Mouse (Mus musculus) lung, embryonic 15.5 days (tissue): ENCODE results near the gene Bckdha. TPM values are rescaled to one million over a fixed set of nuclear protein-coding genes. Genes with fewer than 3 reads are reported as not detected.

Experiments
- ATAC-seq: fragments of 200-750 bp; cut with Nextera tagmentation; 2 replicates; pipeline ENCODE4 v1.8.0; 2017; ENCODE audit warnings: moderate number of reproducible peaks, borderline replicate concordance; ENCODE audit not compliant: low FRiP score, low TSS enrichment; ENCODE audit errors: extremely low read depth
- H3K27ac ChIP-seq: fragments of 300-500 bp; sonication (generic); 2 replicates; pipeline ENCODE4 v1.5.1; 2015; ENCODE audit warnings: moderate library complexity, mild to moderate bottlenecking, inconsistent platforms
- H3K27me3 ChIP-seq: fragments of 300-500 bp; sonication (generic); 2 replicates; pipeline ENCODE4 v1.6.1; 2015; ENCODE audit warnings: inconsistent platforms
- H3K36me3 ChIP-seq: fragments of 300-500 bp; sonication (generic); 2 replicates; pipeline ENCODE4 v1.6.1; 2015; ENCODE audit warnings: inconsistent platforms
- H3K4me1 ChIP-seq: fragments of 300-500 bp; sonication (generic); 2 replicates; pipeline ENCODE4 v1.6.1; 2015; ENCODE audit warnings: inconsistent platforms
- H3K4me2 ChIP-seq: fragments of 300-500 bp; sonication (generic); 2 replicates; pipeline ENCODE4 v1.6.1; 2015; ENCODE audit warnings: inconsistent platforms, mild to moderate bottlenecking, moderate library complexity
- H3K4me3 ChIP-seq: fragments of 300-500 bp; sonication (generic); 2 replicates; pipeline ENCODE4 v1.5.1; 2015; ENCODE audit warnings: mild to moderate bottlenecking, inconsistent platforms
- H3K9ac ChIP-seq: fragments of 300-500 bp; sonication (generic); 2 replicates; pipeline ENCODE4 v1.6.1; 2015; ENCODE audit warnings: inconsistent platforms
- H3K9me3 ChIP-seq: fragments of 300-500 bp; sonication (generic); 2 replicates; pipeline ENCODE4 v1.6.1; 2016; ENCODE audit warnings: inconsistent platforms
- WGBS: fragments of 180-500 bp; shearing (Covaris S2); methylation state at CpG from one replicate; pipeline ENCODE4 v1.1.7; 2015; 5-methylcytosine and 5-hydroxymethylcytosine counted together
- polyA plus RNA-seq: library from polyadenylated mRNA; unstranded; fragments of >200 nt; fragmentation: Nextera tagmentation; extraction: Ambion mirVana; gene quantifications from 2 replicates; pipeline ENCODE4 v1.2.1, GENCODE M21; 2015

Gene Bckdha
- polyA plus RNA-seq, 1 experiment from 2014 or later = 57.0 TPM

DNA sequence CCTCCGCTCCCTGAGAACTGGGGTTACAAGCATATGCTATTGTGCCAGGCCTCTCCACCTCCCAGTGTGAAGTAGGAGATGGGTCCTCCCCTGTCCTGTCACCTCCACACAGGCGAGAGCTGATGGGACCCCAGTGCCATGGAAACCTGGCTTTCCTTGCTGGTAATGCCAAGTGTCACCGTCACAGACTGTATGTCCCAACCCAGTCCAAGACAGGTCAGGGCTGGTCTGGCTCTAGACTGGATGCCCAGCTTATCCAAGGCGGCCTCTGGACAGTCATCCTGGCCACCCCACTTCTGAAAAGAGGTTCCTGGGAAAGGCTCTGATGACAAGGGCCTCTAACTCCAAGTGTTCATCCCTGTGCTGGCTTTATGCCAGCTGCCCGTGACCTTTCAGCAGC is 21.7 kb downstream of the Bckdha start:
- H3K36me3 ChIP-seq = peaks cover 3% of the 10 kb centered on the region; the same call in 1 of the 2 replicates
- 81% methylated on average over 5 of the region's 5 CpGs for WGBS
- H3K4me1 ChIP-seq = no peaks in the 10 kb centered on the region
- H3K4me2 ChIP-seq = no peak overlapping the region
- H3K27ac ChIP-seq = no peak overlapping the region
- no peaks in the 10 kb centered on the region for H3K27me3 ChIP-seq
- no peak overlapping the region for H3K4me3 ChIP-seq
- ATAC-seq = no peak
- no peaks in the 10 kb centered on the region for H3K9me3 ChIP-seq
- H3K9ac ChIP-seq = no peak overlapping the region

DNA sequence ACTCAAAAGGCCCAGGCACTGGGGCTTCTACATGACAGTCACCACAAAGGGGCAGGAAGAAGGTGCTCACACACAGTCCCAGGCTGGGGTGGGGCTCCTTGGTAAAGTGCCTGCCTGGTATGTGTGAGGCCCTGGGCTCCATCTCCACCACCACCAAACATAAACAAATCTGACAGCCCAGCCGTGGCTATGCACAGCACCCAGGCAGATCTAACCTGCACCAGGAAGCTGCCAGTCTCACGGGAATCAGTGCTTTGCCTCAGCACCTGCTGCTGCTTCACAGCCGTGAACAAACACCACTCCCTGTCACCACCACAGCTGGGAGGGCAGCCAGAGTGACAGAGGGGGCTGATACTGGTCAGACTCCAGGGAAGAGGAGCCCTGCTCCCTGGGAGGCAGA is 22.4 kb downstream of the Bckdha start:
- Histone ChIP-seq H3K9ac (no peak overlapping the region), H3K27ac (no peak overlapping the region), H3K27me3 (no peaks in the 10 kb centered on the region), H3K36me3 (peaks cover 3% of the 10 kb centered on the region; the same call in 1 of the 2 replicates), H3K4me1 (no peaks in the 10 kb centered on the region), H3K4me2 (no peak overlapping the region), H3K9me3 (no peaks in the 10 kb centered on the region), H3K4me3 (no peak overlapping the region)
- 26% methylated on average over 3 of the region's 3 CpGs for WGBS
- no peak for ATAC-seq

DNA sequence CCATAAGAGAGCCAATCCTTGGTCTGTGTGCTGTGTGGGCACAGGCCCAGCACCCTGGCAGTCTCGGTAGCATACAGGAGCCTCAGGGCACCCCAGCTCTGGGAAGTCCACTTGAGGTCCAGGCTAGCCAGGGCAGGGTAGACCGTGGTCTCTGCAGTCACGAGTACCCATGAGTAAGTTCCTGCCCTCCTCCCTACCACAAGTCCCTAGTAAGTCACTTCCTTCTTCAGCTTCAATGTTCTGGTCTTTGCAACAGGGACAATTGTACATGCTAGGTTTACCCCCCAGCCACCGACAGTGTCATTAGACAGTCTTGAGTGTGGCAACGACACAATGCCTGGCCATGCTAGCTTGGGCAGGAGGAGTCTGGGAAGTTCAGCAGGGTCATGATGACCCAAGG is 26.1 kb downstream of the Bckdha start:
- Histone ChIP-seq H3K4me3 (no peak overlapping the region), H3K9me3 (no peaks in the 10 kb centered on the region), H3K27me3 (no peaks in the 10 kb centered on the region), H3K36me3 (peaks cover 3% of the 10 kb centered on the region; the same call in 1 of the 2 replicates), H3K4me1 (peaks cover 13% of the 10 kb centered on the region), H3K4me2 (no peak overlapping the region), H3K9ac (no peak overlapping the region), H3K27ac (no peak overlapping the region)
- 86% methylated on average over 5 of the region's 5 CpGs for WGBS
- no peak for ATAC-seq

DNA sequence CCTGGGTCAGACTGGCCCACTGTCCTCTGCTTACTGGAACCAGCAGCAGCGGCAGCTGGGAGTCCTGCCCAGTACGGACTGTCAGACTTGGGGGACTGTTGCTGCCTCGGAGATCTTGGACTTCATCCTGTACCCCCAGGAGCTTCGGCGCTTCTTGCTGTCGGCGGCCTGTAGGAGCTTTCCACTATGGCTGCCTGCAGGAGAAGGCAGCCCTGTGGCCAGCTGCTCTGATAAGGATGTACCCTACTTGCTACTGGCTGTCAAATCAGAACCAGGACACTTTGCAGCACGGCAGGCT is 30.5 kb downstream of the Bckdha start:
- no peaks in the 10 kb centered on the region for H3K27me3 ChIP-seq
- H3K9ac ChIP-seq = peak overlapping the region; percentile 46
- H3K4me1 ChIP-seq = peaks cover 28% of the 10 kb centered on the region
- H3K4me3 ChIP-seq = peak overlapping the region; percentile 45
- ATAC-seq = no peak
- H3K9me3 ChIP-seq = no peaks in the 10 kb centered on the region
- no peak overlapping the region for H3K27ac ChIP-seq
- peaks cover 3% of the 10 kb centered on the region; the same call in 1 of the 2 replicates for H3K36me3 ChIP-seq
- 42% methylated on average over 8 of the region's 8 CpGs for WGBS
- H3K4me2 ChIP-seq = peak overlapping the region; percentile 91

DNA sequence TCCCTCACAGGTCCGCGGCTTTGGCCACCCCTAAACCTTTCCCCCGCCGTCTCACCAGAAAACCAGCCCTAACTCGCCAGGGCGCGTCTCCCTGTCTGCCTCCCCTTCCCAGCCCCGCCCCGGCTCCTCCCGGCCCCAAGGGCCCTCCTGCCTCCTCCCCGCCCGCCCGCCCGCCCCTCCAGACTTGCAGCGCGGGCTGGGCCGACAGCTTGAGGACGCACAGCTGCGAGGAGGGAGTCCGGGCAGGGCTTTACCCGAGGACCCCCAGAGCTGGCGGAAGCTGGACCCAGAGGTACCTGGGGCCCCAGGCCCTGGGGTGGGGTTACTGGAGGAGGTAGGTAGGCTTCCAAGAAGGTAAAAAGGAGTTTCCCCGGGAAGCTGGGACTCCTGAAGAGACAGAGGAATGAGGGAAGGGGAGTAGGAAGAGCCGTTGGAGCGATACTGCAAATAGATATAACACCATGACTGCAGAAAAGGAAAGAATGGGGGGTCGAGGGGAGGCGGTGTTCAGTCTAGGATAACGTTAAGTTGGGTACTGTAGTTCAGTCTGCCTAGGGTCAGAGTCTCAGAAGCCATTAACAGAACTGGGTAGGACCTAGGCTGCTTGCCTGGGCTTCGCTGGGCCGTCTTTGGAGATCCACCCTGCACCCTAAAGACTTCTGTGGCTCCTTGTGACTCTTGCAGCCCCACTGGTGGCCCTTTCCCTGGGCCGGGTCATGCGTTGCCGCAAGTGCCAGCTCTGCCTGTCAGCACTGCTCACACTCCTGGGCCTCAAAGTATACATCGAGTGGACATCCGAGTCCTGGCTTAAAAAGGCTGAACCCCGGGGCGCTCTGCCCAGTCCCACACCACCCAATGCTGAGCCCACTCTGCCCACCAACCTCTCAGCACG is 31.1 kb downstream of the Bckdha start:
- Histone ChIP-seq H3K4me1 (peaks cover 28% of the 10 kb centered on the region), H3K9ac (peak overlapping the region; percentile 46), H3K36me3 (no peaks in the 10 kb centered on the region; the same call in 1 of the 2 replicates), H3K4me2 (peak overlapping the region; percentile 91), H3K9me3 (no peaks in the 10 kb centered on the region), H3K27ac (peak overlapping the region; percentile 74), H3K4me3 (peak overlapping the region; percentile 45), H3K27me3 (no peaks in the 10 kb centered on the region)
- 10% methylated on average over 38 of the region's 38 CpGs for WGBS
- peak; percentile 87 for ATAC-seq

DNA sequence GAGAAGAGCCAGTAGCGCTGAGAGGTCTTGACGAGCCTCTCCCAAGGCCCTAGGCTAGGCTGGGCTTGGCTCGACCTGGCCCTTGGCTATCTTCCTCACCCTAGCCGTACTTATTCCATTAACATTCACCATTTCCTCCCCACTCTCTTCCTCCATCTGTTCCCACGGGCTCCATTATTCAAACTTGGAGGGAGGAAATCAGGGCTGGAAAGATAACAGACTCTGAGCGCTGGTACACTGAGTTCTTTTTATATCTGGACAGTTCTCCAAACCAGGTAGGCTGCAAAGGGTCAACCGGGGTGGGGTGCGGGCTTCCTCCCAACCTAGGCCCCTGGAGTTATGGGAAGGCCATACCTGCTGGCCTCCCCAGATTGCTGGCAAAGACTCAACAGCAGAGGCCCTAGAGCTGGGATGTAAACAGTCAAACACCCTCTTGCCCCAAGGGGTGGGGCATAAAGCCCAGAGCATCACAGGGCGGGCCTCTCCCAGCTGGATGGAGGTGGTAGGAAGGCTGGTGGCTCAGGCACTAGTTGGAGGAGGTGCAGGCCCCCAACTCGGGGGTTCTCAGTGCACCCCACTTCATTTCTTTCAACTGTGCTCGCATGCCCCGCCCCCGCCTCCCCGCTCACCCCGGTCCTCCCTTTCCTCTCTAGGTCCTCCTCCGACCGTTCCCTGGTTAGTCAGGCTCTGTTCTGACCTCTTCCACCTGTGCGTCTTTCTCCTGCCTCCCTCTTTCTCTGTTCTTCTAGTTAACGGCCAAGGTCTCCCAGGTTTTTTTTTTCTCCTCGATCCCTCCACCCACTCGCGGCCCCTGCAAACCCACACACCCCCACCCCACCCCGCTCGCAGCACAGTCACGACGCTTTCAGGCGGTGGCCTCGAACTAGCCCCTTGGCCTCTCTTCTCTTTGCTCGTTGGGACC is 32.0 kb downstream of the Bckdha start, which contains the start of gene B3gnt8:
B3gnt8 (plus strand) TSS at position 146 of the 922 bp plus-strand sequence.
- H3K4me1 ChIP-seq = peaks cover 28% of the 10 kb centered on the region
- H3K27ac ChIP-seq = peak within 1 kb of the TSS; percentile 74
- 9% methylated on average over 29 of the region's 29 CpGs for WGBS
- H3K9ac ChIP-seq = peak within 1 kb of the TSS; percentile 46
- ATAC-seq = peak; percentile 32; the same call in 1 of the 2 replicates
- no peaks in the 10 kb centered on the region for H3K9me3 ChIP-seq
- peaks cover 4% of the 10 kb centered on the region; the same call in 1 of the 2 replicates for H3K36me3 ChIP-seq
- peak within 1 kb of the TSS; percentile 45 for H3K4me3 ChIP-seq
- no peaks in the 10 kb centered on the region for H3K27me3 ChIP-seq
- H3K4me2 ChIP-seq = peak within 1 kb of the TSS; percentile 91

DNA sequence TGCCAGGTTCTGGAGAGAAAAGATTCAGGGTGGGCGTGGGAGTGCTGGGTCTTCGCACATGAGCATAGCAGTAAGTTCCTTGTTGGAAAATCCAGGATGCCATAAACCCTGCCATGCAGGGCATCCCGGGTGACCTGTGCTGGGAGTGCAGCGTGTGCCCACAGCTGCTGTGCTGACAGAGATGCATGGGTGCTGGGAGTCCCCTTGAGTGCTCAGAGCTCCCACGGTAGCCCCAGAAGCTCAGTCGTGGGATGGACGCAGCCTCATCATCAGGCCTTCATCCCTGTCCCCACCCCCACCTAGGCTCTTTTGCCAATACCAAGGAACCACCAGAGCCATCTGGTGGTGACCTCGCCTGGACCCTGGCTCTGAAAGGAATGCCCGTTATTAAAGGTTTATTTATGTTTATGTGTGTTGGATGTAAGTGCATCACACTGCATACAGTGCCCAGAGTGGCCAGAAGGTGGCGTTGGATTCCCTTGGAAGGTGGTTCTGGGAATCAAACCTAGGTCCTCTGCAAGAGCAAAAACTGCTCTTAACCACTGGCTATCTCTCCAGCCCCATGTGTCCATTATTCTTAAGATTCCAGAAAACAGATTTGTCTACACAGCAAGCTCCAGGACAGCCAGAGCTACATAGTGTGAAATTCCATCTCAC is 33.1 kb downstream of the Bckdha start:
- WGBS = 75% methylated on average over 10 of the region's 10 CpGs
- Histone ChIP-seq H3K36me3 (peaks cover 4% of the 10 kb centered on the region; the same call in 1 of the 2 replicates), H3K9me3 (no peaks in the 10 kb centered on the region), H3K4me3 (no peak overlapping the region), H3K27me3 (no peaks in the 10 kb centered on the region), H3K4me1 (peaks cover 28% of the 10 kb centered on the region), H3K4me2 (no peak overlapping the region), H3K27ac (peak overlapping the region; percentile 74; the same call in 1 of the 2 replicates), H3K9ac (no peak overlapping the region)
- ATAC-seq = no peak

DNA sequence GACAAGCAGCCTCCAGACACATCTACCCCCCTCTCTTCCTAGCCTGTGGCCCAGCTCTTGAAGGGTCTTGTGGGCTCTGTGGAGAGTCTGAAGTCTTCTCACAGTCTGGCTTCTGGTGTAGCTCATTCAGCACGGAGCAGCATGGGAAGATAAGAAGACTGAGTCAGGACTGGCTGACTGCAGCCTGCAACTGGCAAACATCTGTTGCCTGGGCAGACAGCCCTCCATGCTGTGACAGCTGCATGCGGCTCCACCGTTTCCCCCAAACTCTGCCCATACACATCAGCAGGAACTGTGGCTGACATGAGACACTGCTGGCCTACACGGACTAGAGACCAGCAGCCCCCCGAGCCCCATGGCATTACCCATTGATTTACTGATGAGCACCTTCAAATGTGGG is 33.9 kb downstream of the Bckdha start:
- 63% methylated on average over 5 of the region's 5 CpGs for WGBS
- peaks cover 4% of the 10 kb centered on the region; the same call in 1 of the 2 replicates for H3K36me3 ChIP-seq
- peaks cover 28% of the 10 kb centered on the region for H3K4me1 ChIP-seq
- 0 out of 2 replicates have a peak overlapping the region, but pooled peaks have one; percentile 43 for H3K27ac ChIP-seq
- H3K27me3 ChIP-seq = no peaks in the 10 kb centered on the region
- no peaks in the 10 kb centered on the region for H3K9me3 ChIP-seq
- no peak overlapping the region for H3K9ac ChIP-seq
- no peak overlapping the region for H3K4me3 ChIP-seq
- no peak; the same call in 1 of the 2 replicates for ATAC-seq
- H3K4me2 ChIP-seq = no peak overlapping the region

DNA sequence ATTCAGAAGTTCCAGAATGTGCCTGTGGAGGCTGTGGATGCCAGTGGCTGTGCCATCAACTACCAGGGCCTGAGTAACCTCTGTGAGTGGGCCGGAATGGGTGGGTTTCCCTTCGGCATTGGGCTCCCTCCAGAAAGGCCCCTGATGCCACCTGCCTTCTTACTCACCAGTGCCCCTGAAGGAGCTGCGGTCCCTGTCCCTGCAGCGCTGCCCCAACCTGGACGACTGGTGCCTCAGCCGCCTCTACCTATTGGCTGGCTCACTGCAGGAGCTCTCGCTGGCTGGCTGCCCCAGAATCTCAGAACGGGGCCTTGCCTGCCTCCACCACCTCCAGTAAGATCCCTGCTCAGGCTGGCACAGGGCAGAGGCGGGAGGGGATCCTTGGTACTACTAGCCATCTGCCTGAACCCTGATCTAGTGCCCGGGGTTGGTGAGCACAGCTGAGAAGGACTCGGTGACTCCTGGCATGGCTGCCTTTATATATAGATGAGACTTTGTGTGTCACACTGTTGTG is 34.9 kb downstream of the Bckdha start:
- H3K9ac ChIP-seq = no peak overlapping the region
- no peak overlapping the region for H3K4me2 ChIP-seq
- H3K9me3 ChIP-seq = no peaks in the 10 kb centered on the region
- H3K36me3 ChIP-seq = peaks cover 4% of the 10 kb centered on the region; the same call in 1 of the 2 replicates
- H3K4me1 ChIP-seq = peaks cover 29% of the 10 kb centered on the region
- WGBS = 89% methylated on average over 11 of the region's 11 CpGs
- ATAC-seq = no peak
- no peak overlapping the region for H3K4me3 ChIP-seq
- no peak overlapping the region for H3K27ac ChIP-seq
- H3K27me3 ChIP-seq = no peaks in the 10 kb centered on the region

DNA sequence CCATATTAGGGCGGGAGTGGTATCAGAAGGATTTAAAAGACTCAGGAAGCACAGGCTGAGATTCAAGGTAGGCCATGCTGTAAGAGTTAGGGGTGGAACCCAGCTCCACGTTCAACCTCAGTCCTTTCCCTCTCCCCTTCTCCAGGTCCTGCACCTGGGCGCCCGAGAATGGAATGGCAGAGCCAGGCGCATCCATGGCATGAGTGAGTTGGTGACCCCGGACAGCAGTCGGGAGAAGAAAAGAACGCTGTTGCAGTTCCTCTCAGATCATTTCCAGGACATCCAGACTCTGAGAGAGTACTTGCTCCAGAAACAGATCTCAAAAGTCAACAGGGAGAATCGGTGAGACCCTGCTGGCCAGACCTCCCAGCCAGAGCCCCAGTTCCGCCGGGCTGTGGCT is 38.0 kb downstream of the Bckdha start:
- WGBS = 94% methylated on average over 11 of the region's 11 CpGs
- no peak overlapping the region for H3K9ac ChIP-seq
- no peaks in the 10 kb centered on the region for H3K9me3 ChIP-seq
- H3K27me3 ChIP-seq = no peaks in the 10 kb centered on the region
- ATAC-seq = no peak
- no peak overlapping the region for H3K4me2 ChIP-seq
- H3K36me3 ChIP-seq = peaks cover 4% of the 10 kb centered on the region; the same call in 1 of the 2 replicates
- H3K4me1 ChIP-seq = peaks cover 4% of the 10 kb centered on the region
- no peak overlapping the region for H3K27ac ChIP-seq
- no peak overlapping the region for H3K4me3 ChIP-seq

DNA sequence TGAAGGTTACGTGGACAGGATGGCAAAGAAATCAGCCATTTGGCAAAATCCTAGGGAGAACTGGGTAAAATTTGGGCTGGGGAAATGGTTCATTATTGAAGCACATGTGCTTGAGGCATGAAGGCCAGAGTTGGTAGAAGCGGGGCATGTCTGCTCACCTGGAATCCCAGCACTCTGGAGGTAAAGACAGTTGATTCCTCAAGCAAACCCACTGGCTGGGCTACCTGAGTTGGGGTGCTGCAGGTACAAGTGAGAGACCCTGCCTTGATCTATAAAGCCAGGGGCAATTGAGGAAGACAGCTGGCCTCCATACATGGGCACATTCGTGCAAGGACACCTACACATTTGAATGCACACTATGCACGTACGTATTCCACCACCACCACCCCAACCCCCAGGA is 38.7 kb downstream of the Bckdha start:
- 90% methylated on average over 5 of the region's 5 CpGs for WGBS
- no peaks in the 10 kb centered on the region for H3K9me3 ChIP-seq
- no peak for ATAC-seq

More for the DNA sequence above, 38.7 kb downstream of the Bckdha start:
- Histone ChIP-seq H3K4me2 (peak overlapping the region; percentile 73), H3K36me3 (peaks cover 4% of the 10 kb centered on the region; the same call in 1 of the 2 replicates), H3K27me3 (no peaks in the 10 kb centered on the region), H3K4me1 (peaks cover 4% of the 10 kb centered on the region), H3K4me3 (peak overlapping the region; percentile 63; the same call in 1 of the 2 replicates), H3K9ac (no peak overlapping the region), H3K27ac (no peak overlapping the region)
